Mouse (Mus musculus) fibroblast of lung, adult 2 months (primary cell): ENCODE data around the gene Il18r1.

Source experiments
- DNase-seq: peaks from one replicate; pipeline ENCODE4 v3.0.0-alpha.2; 2011; ENCODE audit warnings: low read depth

Gene Il18r1

GRCm38 (mm10) chr1:40465477-40466430 is at the start of gene Il18r1:
Gene Il18r1, plus strand, starts transcription at chr1:40465552.
- DNase-seq = no peak

- no peak for DNase-seq
Measured at GRCm38 (mm10) chr1:40417034-40417433, 48.3 kb upstream of the Il18r1 start.

GRCm38 (mm10) chr1:40418512-40418911 is 46.8 kb upstream of the Il18r1 start:
- DNase-seq = no peak

- no peak for DNase-seq
Measured at GRCm38 (mm10) chr1:40423892-40424291, 41.5 kb upstream of the Il18r1 start.

- DNase-seq = no peak
Measured at GRCm38 (mm10) chr1:40427270-40427669, 38.1 kb upstream of the Il18r1 start.

GRCm38 (mm10) chr1:40427901-40428300 is 37.5 kb upstream of the Il18r1 start:
- peak; percentile 71 for DNase-seq

- DNase-seq = no peak
Measured at GRCm38 (mm10) chr1:40428910-40429675, 36.3 kb upstream of the Il18r1 start, which contains the start of gene Il1rl1. Gene Il1rl1, plus strand, starts transcription at chr1:40429570.

- DNase-seq = no peak
Measured at GRCm38 (mm10) chr1:40430143-40430834, 35.1 kb upstream of the Il18r1 start.

GRCm38 (mm10) chr1:40432169-40432568 is 33.2 kb upstream of the Il18r1 start:
- no peak for DNase-seq

GRCm38 (mm10) chr1:40435936-40436335 is 29.4 kb upstream of the Il18r1 start:
- DNase-seq = peak; percentile 66

GRCm38 (mm10) chr1:40437340-40437739 is 28.0 kb upstream of the Il18r1 start:
- no peak for DNase-seq

- DNase-seq = peak; percentile 63
Measured at GRCm38 (mm10) chr1:40439504-40439903, 25.8 kb upstream of the Il18r1 start.

- peak; percentile 87 for DNase-seq
Measured at GRCm38 (mm10) chr1:40444800-40445199, 20.6 kb upstream of the Il18r1 start.

- DNase-seq = no peak
Measured at GRCm38 (mm10) chr1:40467306-40467705, 2.0 kb downstream of the Il18r1 start.

- no peak for DNase-seq
Measured at GRCm38 (mm10) chr1:40468805-40469204, 3.5 kb downstream of the Il18r1 start.

- DNase-seq = no peak
Measured at GRCm38 (mm10) chr1:40469900-40470299, 4.5 kb downstream of the Il18r1 start.

GRCm38 (mm10) chr1:40472401-40472800 is 7.0 kb downstream of the Il18r1 start:
- peak; percentile 78 for DNase-seq

- no peak for DNase-seq
Measured at GRCm38 (mm10) chr1:40473640-40474039, 8.3 kb downstream of the Il18r1 start.

- DNase-seq = no peak
Measured at GRCm38 (mm10) chr1:40474336-40474735, 9.0 kb downstream of the Il18r1 start.

- DNase-seq = no peak
Measured at GRCm38 (mm10) chr1:40475697-40476096, 10.3 kb downstream of the Il18r1 start.

- no peak for DNase-seq
Measured at GRCm38 (mm10) chr1:40476756-40477155, 11.4 kb downstream of the Il18r1 start.

- no peak for DNase-seq
Measured at GRCm38 (mm10) chr1:40479505-40479923, 14.2 kb downstream of the Il18r1 start.
